Mouse (Mus musculus): Measurements from ENCODE around the gene Cbln4.

DNA sequence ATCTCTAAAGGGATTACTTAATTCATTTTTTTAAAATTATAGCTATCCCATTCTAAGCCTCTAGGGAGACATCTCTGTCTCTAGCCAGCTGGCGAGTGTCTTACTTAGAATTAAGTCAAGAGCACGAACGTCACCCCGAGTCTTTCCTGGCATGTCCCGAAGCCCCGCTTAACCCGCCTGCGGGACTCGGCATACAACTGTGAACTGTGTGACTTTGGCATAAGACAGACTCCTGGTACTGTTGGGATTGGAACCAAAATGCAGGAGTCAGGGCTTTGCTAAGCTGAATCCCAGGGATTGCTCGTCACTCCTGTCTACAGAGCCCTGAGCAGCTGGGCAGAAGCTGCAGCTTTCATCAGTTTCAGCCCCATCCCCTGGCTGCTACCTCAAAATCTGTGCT is 2.4 kb downstream of the Cbln4 start:
- TF ChIP-seq CTCF (IDR thresholded peaks at IDR 0.05; ENCODE audit: low read depth) (no peak), EP300 (IDR thresholded peaks at IDR 0.05; ENCODE audit: low read depth) (no peak)

All from liver, embryonic 14.5 days (tissue).